Mouse (Mus musculus) frontal cortex, adult (tissue): Measurements from ENCODE around the gene Akt3.

Experiments used
- ATAC-seq: cut with Nextera tagmentation; 2 replicates; pipeline ENCODE4 v1.9.2; 2017; ENCODE audit warnings: mild to moderate bottlenecking, moderate library complexity, mixed read lengths; ENCODE audit not compliant: low TSS enrichment

The Akt3 gene

DNA sequence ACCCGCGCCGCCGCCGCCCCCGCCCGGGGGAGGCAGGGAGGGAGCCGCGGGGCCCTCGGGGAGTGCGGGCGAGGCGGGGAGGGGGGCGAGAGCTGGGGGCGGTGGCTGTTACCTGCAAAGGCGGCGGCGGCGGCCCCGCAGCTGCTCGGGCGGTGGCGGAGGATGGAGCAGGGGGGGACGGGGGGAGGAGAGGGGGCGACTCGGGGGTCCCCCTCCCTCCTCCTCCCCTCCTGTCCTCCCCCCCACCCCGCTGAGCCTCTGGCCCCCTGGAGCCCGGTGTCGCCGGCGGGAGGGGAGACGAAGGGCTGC, at the start of gene Akt3:
Gene Akt3 (minus strand): TSS at position 170 of the 309 bp plus-strand sequence.
- ATAC-seq = no peak

DNA sequence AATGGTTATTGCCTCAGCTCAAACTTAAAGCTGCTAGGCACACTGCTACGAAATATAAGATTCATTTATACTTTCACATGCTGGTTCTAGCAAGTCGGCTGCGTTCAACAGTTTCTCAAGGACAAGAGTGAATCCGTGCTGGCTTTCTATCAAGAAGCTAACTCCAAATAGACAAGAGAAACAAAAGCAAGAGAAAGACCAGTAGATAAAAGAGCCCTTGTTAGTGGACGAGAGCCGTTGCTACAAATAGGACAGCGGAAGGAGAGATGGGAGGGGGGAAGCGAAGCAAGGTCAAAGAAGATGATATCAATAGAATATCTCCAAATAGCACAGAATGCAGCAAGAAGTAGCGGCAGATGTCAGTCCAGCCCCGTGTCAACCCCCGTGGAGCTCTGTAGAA, 49.5 kb upstream of the Akt3 start:
- ATAC-seq = peak; percentile 32

DNA sequence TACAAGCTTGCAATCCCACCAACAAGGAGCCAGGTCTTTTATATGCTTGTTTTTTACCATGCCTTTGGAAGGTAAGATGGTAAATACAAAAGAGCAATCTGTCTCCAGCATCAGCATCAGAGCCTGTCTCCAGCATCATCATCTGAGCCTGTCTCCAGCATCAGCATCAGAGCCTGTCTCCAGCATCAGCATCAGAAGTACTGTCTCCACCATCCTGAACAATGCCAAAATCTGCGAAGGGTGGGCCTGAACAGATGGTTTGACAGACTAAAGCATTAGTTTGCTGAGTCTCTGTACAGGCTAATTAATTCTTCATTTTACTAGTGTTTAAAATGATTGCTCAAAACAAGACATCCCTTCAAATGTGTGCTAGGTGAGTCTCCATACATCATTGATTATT, 40.2 kb upstream of the Akt3 start:
- no peak for ATAC-seq

DNA sequence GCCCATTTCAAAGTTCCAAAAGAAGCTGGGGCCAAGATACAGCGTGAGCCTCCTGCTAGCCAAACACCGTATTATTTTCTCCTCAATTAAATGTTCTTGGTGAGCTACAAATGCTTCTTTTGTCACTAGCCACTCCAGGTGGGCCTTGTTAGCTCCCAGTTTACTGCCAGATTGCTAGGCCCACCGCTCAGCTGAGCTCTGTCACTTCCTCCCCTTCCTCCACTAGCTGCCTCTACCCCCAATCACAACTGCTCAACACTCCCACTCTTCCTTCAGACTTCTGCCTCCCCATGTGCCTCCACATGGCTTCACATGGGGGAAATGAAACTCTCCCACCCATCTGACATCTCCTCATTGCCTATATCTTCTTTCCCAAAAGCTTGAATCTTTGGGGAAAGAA, 28.8 kb upstream of the Akt3 start:
- ATAC-seq = no peak; the same call in 1 of the 2 replicates

DNA sequence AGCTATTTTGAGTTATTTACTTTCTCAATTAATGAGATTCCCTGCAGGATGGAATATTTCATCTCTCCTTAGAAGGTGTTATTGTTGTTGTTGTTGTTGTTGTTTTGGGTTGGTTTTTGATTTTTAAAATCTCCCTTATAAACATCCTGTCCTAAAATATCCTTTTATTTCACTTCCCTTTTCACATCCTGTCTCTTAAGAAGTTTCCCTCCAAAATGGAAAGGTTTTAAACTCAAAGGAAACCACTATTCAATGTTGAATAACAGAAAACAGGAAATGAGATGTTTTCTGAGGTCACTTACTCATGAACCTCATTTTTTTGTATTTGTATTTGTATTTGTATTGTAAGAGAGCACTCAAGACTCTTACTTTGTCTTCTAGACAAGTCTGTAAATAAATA, 23.9 kb upstream of the Akt3 start:
- ATAC-seq = no peak

DNA sequence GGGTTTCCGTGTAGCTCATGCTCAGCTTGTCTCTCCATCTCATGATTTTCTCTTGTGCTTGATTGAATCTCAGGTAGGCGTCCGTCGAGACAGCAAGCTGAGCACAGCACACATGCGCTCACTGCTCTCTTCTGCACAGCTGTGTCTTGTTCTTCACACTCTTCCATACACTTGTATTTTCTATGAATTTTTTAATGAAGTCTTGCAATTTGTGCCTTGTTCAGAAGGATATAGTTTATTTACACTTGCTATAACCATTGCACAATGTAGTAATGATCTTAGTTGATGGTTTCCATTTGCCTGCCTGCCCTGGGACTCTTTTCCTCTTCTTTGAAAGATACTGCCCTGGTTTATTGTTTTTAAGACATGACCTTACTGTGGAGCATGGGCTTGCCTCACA, 19.4 kb upstream of the Akt3 start:
- no peak for ATAC-seq

DNA sequence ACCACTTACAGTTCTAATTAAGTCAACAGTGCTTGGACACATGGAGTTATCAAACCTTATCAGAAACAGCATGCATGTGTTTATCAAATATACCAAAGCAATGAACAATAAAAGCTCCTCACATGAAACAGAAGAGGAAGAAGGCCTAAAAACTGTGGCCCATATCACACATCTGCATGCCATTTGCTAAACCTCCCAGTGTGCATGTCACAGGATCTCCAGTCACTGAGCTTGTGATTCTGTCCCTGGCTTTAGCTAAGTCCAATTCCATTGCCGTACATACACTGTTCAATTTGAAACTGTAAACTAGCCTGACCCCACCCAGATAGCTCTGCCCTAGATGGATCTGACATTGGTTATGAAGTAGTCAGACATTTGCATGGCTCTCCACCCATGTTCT, 9.6 kb upstream of the Akt3 start:
- no peak for ATAC-seq

DNA sequence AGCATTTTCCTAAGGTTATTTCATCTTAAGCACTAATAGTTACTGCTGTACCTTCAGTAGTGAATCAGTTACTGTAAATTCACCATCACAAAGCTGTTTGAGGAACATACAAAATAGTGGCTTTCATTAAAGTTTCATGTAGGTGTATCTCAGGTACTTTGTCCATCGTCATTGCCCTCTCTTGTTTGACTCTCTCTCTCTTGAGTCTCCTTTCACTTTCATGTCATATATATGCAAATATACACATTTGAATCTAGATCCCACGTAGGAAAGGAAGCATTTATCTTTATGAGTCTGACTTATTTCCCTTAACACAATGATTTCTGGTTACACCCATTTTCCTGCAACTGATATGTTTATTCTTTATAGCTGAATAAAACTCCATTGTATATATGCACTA, 4.9 kb upstream of the Akt3 start:
- ATAC-seq = no peak

DNA sequence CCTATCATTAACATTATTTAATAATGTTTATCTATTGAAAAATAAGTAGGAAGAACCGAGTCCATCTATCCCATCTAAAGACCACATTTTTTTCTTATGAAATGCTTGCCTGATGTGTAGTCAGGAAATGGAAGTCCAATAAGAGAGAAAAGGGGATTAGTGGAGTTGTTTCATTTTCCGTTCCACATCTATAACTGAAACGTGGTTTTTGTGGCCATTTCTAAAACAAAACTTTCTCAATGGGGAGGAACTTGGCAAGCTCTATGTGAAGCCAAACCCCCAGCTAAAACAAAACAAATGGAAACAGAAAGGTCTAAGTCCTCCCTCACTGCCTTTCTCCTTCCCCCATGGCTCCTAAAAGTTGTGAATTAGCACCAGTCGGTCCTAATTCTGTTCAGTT, 2.8 kb upstream of the Akt3 start:
- ATAC-seq = no peak

DNA sequence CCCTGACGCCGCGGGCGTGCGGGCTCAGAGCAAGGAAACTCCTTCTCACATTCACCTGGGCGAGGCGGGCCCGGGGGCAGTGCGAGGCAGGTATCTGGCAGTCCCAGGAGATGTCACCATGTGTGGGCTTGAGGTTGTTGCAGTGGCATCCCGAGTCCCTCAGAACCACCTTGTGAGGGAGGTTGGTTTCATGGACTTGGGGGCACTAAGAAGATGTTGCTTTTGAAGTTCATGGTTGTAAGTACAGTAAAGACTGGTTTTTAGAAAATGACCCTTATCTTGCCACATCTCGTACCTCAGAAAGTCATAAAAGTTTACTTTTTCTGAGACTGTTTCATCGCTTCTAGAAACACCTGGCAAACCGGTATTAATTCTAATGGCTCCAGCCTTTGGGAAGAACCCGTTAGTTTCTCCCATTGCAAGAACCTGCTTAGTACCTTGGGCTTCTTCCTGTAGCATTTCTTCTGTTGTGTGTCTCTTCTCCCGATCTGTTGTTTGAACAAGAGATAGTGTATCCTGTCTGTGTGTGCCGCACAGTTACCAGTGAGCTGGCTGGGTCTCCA, 1.1 kb upstream of the Akt3 start:
- no peak; the same call in 1 of the 2 replicates for ATAC-seq

DNA sequence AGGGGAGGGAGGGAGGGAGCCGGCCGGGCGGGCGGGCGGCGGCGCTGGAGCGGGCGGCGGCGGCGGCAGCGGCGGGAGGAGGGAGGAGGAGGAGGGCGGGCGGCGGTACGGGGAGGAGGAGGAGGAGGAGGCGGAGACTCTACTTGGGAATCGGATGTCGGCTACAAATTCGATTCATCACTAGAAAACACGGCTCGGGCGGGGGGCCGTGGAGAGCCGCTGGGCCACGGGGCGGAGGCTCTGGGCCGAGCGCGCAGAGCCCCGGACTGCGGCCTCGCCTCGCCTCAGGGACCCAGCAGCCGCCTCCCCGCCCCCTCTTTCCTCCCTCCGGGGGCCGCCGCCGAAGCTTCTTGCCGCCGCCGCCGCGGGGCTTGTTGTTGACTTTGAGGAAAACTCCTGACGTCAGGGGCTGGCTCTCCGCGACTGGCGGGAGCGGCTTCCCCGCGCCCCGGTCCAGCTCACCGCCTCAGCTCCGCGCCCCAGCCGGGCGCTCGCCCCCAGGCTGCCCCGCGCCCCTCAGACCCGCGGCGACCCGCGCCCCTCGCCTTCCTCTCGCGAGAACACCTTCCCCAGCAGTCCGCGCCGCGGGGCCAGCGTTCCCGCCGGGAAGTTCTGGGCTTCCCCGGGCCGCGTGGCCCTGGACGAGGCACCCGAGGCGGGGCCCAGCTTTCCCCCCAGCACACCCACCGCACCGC, 487 bp upstream of the Akt3 start:
- ATAC-seq = peak; percentile 73

DNA sequence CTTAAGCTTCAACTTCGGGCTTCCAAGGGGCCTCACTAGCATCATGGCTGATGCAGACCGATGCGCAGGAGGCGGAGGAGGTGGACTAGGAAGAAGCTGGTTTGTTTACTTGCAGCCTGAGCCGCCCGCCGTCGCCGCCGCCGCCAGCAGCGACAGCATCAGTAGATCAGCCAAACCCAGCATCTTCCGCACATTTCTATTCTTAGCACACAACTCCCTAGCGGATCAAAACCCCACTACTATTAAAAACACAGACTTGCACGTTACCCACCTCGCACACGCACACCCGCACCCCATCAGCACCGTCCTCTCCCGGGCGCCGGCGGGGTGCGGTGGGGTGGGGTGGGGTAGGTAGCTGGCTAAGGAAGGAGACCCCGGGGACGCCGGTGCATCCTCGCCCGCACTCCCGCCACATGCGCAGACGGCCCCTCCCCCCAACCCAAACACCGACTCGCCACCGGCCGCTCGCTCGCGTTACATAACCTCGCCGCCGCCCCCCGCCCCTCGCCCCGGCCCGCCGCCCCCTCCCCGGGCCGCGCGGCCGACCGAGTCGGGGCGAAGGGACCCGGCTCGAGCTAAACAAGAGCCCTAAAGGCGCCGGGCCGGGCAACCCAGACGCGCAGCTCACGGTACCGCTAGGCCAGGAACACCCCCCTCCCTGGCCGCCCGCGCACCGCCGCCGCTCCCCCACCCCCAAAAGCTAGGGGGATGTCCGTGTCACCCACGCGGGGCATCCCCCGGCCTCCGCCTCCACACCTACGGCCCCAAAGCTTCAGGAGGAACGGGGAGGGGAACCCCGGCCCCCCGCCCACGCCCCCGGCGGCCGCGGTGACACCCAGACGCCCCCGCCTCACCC, 597 bp downstream of the Akt3 start:
- ATAC-seq = peak; percentile 73

DNA sequence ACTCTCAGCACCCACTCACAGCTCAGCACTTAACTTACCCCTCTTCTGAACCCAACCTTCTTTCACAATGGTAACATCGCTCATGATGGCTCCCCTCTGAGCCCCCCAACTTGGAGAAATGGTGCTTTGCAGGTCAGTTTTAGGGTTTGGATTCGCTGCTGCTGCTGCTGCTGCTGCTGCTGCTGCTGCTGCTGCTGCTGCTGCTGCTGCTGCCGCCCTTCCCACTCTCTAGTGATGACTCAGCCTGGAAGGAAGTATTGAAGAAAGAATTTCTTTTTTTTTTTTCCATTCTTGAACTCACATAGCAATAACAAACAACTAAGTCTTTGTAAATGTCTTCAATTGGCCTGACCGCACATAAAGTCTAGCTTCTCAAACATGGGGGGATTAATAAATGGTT, 9.4 kb downstream of the Akt3 start:
- peak; percentile 41; the same call in 1 of the 2 replicates for ATAC-seq

DNA sequence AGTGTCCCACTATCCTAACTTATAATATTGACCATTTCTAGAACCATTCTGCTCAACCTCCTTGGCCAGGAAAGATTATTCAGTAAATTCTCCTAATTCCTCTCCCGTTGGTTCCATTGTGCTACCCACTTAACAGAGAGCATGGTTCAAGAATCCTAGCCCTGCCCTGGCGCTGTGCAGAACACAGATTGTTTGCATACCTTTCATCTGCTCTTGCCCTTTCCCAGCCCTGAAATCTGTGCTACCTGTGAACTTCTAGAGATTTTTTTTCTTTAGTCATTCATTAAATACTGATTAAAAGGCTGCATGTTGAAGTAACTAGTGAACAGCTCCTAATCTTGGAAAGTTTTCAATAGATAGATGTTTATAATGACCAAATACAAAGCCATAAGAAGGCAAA, 19.6 kb downstream of the Akt3 start:
- no peak for ATAC-seq

DNA sequence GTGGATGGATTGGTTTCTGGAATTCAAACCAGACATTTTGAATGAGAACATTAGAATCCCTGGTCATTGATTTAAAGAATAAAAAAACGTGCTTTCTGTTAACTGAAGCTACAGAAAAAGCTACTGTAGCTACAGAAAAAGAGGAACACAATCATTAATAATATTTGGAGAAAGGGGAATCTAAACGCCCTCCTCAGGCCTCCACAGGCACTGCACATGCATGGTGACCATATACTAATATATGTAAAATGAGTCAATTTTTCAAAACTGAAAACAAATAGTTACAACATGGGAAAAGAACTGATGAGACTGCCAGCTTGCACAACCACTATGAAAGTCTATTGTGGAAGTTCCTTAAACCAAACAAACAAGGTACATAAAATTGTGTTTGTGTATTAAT, 21.3 kb downstream of the Akt3 start:
- no peak for ATAC-seq

DNA sequence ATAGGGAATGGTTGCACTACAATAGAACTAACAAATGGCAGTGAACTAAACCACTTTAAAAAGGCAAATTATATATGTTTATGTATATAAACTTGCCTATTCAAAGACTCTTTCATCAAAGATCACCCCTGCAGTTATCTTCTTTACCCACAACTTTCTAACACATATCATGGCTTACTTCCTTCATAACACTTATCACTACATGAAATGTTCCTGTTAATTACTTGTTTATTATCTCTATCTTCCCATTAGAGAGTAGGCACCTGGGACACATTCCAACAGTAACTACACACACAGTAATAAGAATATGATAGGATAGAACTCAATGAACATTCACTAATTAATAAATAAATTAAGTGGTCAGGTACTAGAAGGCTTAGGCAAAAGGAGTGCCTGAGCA, 21.8 kb downstream of the Akt3 start:
- ATAC-seq = no peak

DNA sequence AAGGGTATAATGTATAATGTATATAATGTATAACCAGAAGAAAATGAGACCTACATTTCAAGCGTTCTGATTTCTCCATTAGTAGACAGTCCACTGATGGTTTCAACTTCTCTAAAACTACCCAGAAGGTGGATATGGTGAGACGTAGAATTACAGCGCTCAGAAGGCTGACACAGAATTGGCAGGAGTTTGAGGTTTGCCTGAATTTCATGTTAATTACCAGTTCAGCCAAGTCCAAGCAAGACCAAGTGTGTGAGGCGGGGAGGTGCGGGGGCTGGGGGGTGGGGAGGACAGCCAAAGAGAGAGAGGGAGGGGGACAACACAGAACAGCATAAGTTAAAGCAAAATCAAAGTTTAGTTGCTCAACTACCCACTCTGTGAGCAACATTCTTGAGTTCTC, 23.5 kb downstream of the Akt3 start:
- ATAC-seq = no peak

DNA sequence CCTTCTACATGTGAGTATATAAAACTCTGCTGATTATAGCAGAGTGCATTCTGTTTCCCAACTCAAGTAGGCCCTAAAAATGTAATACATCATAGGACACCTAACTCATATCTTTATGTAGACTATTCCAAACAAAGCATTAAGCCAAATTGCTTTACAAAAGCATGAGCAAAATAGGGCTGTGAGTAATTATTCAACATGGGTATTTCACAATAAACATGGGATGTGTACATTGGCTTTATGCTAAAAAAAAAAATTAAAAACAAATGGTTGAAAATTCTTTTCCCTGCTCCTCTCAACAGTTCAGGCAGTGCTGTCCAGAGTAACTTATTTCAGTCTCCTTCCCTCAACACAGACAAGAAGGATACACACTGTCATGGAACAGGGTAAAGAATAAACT, 26.9 kb downstream of the Akt3 start:
- no peak for ATAC-seq

DNA sequence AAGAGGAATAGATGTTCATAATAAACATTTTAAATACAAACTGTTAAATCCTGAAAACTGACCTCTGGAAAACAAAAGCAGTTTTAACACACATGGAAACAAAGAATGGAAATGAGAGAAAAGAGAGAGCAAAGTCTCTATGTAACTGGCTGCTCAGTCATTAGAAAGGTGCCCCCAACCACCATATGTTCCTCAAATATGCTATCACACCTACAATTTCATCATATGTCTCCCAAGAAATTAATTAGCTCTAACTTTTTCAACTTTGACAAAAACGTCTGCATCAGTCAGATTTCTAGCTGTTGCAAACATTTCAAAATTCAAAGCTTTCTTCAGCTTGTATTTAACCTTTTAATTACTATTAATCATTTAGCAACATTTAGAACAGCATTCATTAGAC, 59.0 kb downstream of the Akt3 start:
- ATAC-seq = no peak

DNA sequence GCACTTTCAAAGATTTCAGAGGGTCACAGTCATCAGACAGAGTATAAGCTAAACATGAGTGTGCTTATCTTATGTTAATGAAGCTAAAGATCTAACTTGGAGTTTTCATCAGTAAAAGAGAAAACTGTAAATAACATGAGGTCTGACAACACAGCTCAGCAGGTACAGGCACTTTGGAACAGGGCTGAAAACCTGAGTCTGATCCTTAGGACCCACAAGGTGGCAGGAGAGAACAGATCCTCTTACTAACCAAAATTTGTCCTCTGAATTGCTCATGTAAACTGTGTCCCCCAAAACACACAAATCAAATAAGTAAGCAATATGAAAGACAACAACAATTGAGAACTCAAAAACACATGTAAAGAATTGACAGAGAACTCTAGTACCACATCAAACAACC, 62.8 kb downstream of the Akt3 start:
- peak; percentile 66; the same call in 1 of the 2 replicates for ATAC-seq

DNA sequence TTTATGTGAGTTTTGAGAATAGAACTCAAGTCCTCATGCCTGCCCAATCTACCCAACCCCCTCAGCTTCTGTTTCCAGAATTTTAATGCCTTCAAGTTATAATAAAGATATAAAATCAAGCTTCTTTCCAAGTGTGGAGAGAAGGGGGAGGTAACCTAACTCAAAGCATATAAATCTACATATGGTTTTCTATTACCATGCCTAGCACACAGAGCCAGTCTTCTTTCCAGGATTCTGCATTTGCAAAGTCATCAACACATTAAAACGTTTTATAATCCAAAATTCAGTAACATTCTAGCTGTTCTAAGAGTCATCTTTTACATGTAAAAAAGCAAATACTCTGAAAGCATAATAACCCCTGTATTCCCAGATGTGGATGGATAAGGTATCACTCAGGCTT, 63.7 kb downstream of the Akt3 start:
- peak; percentile 63; the same call in 1 of the 2 replicates for ATAC-seq

DNA sequence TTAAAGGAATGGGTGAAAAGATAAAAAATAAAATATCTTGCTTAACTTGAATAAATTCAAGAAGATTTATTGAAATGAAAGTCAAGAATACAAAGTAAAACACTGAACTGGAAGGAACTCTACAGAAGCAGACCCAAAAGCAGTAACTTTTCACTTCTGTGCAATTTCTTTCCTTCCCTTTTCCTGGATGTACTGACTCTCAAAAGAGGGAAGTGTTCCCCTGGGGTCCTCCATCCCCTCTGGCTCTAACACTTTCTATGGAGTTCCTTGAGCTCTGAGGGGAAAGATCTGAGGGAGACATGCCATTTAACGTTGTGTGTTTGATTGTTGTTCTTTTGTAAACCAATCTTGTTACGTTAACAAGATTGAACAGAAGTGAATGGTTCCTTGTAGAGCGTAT, 66.4 kb downstream of the Akt3 start:
- no peak for ATAC-seq

DNA sequence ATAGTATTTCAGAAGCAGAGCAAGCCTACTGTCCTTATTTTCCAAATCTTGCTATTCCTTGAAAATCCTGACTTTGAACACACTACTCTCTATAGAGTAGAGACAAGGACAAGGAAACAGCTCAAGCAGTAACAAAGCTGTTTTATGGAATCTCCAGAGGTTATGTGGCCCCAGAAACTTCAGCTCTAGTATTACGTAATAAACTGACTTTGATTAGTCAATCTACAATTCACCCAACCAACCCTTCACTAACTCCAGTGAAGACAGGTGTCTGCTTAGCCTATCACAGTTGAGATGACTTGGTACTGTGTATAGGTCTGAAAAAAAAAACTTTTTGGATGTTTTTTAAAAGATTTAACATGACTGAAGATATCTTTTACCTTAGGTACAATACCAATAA, 67.6 kb downstream of the Akt3 start:
- ATAC-seq = no peak
